Mouse (Mus musculus) forebrain, postnatal 0 days (tissue): ENCODE measurements at regions not wholly inside any gene's neighbourhood (a gene's known extent, or its start where the extent isn't known, plus 50 kb on each side); places are given as distances from the start of the nearest gene placed in this dataset.

Experiments used
- ATAC-seq: fragments of 200-750 bp; cut with Nextera tagmentation; 2 replicates; pipeline ENCODE4 v1.8.0; 2017; ENCODE audit warnings: mild to moderate bottlenecking, moderate library complexity
- DNase-seq: peaks from one replicate; pipeline ENCODE4 v3.0.0-alpha.2; 2015
- H3K27ac ChIP-seq: fragments of 300-500 bp; sonication (generic); 2 replicates; pipeline ENCODE4 v1.5.1; 2014; ENCODE audit warnings: low read depth, mild to moderate bottlenecking, antibody characterized with exemption, low read length, moderate library complexity, mixed read lengths
- H3K27me3 ChIP-seq: fragments of 300-500 bp; sonication (generic); 2 replicates; pipeline ENCODE4 v1.6.1; 2014; ENCODE audit warnings: mild to moderate bottlenecking, low read length, mixed read lengths; ENCODE audit not compliant: insufficient read depth
- H3K36me3 ChIP-seq: fragments of 300-500 bp; sonication (generic); 2 replicates; pipeline ENCODE4 v1.6.1; 2014; ENCODE audit warnings: mild to moderate bottlenecking, moderate library complexity; ENCODE audit not compliant: insufficient read depth
- H3K4me1 ChIP-seq: fragments of 300-500 bp; sonication (generic); 2 replicates; pipeline ENCODE4 v1.6.1; 2014; ENCODE audit warnings: antibody characterized with exemption; ENCODE audit not compliant: insufficient read depth
- H3K4me2 ChIP-seq: fragments of 300-500 bp; sonication (generic); 2 replicates; pipeline ENCODE4 v1.6.1; 2014; ENCODE audit warnings: low read depth, mild to moderate bottlenecking, moderate library complexity
- H3K4me3 ChIP-seq: fragments of 300-500 bp; sonication (generic); 2 replicates; pipeline ENCODE4 v1.5.1; 2014; ENCODE audit warnings: low read depth, low read length, mixed read lengths
- H3K9ac ChIP-seq: fragments of 300-500 bp; sonication (generic); 2 replicates; pipeline ENCODE4 v1.6.1; 2014; ENCODE audit warnings: mild to moderate bottlenecking
- H3K9me3 ChIP-seq: fragments of 300-500 bp; sonication (generic); 2 replicates; pipeline ENCODE4 v1.6.1; 2016; ENCODE audit warnings: low read length
- CTCF ChIP-seq: sonication (generic); IDR thresholded peaks from 2 replicates; pipeline ENCODE4 v1.5.1; 2016; ENCODE audit warnings: antibody characterized with exemption, control low read depth, low read depth
- WGBS: fragments of 180-500 bp; shearing (Covaris S2); extraction: QIAGEN DNeasy Blood & Tissue Kit; methylation state at CpG from one replicate; pipeline ENCODE4 v1.1.7; 2014; 5-methylcytosine and 5-hydroxymethylcytosine counted together
- microRNA-seq, 2 experiments: library from miRNA; unstranded; fragments of <30 nt; microRNA quantifications; one replicate each; pipeline ENCODE4; 2016

DNA sequence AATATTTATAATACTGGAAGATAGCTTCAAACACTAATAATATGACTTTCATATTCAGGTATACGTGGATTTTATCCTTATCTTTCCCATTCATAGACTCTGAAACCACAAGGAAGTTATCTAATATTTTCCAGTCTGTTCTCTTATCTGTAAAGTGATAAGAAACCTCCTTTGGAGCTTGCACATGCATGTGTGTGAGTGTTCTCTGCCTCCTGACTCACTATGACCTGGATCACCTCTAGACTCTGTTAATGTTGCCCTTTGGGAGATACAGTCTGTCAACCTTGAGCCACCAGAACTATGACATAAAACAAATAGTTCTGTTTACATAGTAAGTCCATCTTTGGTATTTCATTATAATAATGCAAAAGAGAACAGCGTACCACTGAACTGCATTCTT lies 56.2 kb upstream of the Lrrn1 start:
- ATAC-seq = no peak
- H3K4me1 ChIP-seq = no peaks in the 10 kb centered on the region
- no peaks in the 10 kb centered on the region for H3K27me3 ChIP-seq
- no peak overlapping the region for H3K27ac ChIP-seq
- H3K4me3 ChIP-seq = no peak overlapping the region
- H3K9me3 ChIP-seq = no peaks in the 10 kb centered on the region
- H3K4me2 ChIP-seq = no peak overlapping the region
- TF ChIP-seq CTCF = no peak
- no peak overlapping the region for H3K9ac ChIP-seq
- no peaks in the 10 kb centered on the region for H3K36me3 ChIP-seq
- no peak for DNase-seq
- 83% methylated on average over 2 of the region's 2 CpGs for WGBS

DNA sequence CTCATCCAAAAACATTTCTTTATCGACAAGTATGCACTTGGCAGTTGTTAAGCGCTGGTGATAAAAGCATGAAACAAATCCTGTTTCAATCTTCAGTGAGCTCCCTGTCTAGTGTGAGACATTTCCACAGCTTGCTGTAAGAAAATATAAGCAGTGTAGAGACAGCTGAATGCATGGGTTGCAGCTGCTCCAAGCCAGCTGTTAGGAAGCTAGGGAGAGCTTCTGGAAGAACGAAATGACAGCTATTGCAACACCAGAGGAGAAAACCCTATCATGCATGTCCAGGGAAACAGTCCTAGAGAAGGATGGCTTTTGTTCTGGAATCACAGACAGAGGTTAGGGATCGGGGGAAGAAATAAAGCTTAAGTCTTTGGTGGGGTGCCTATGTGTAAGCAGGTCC lies 55.4 kb upstream of the Lrrn1 start:
- peak; percentile 16 for DNase-seq
- peak; percentile 66 for ATAC-seq
- Histone ChIP-seq H3K36me3 (no peaks in the 10 kb centered on the region), H3K9me3 (no peaks in the 10 kb centered on the region), H3K27me3 (no peaks in the 10 kb centered on the region), H3K4me3 (no peak overlapping the region), H3K4me2 (no peak overlapping the region), H3K27ac (no peak overlapping the region), H3K9ac (no peak overlapping the region), H3K4me1 (no peaks in the 10 kb centered on the region)
- no peak for TF ChIP-seq CTCF
- 48% methylated on average over 4 of the region's 4 CpGs for WGBS

Small RNA genes lying in the stretch of these regions (microRNA-seq; reads per million reads assigned to microRNA genes)
- gene Gm27690 = 0 reads per million in 2 experiments
